Mouse (Mus musculus): ENCODE measurements around the gene Jade2.

DNA sequence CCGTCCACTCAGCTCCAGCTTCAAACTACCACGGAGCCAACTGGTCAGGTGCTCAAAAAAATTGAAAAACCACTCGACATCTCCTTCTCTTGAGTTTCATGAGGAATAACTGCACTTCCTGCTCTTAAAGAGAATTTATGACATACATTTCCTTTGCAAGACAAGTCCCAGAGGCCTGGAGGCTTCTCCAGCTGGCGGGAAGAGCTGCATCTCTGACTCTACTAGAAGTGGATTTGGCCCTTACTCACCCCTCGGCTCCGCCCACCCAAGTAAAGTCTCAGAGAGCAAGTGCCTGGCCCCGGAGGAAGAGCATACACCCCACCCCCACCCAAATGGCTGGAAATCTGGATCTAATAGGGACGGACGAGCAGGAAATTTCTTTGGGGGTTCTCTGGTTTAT is 16.3 kb downstream of the Jade2 start:
- TF ChIP-seq CTCF (IDR thresholded peaks at IDR 0.05; ENCODE audit: borderline replicate concordance, insufficient read depth, low read depth, low read length), result no peak
- TF ChIP-seq POLR2A (IDR thresholded peaks at IDR 0.05; ENCODE audit: borderline replicate concordance, insufficient read depth, low read length), result no peak

Measured in cerebellum, adult 2 months (tissue).